Mouse (Mus musculus) bone marrow macrophage, adult 2 months (primary cell): ENCODE data around the gene Map3k4.

Source experiments
- CTCF ChIP-seq: IDR thresholded peaks from 2 replicates; pipeline ENCODE4 v1.5.1; 2012; ENCODE audit warnings: low read depth, mild to moderate bottlenecking, low read length, moderate library complexity
- POLR2A ChIP-seq: IDR thresholded peaks from 2 replicates; pipeline ENCODE4 v1.6.1; 2012; ENCODE audit warnings: mild to moderate bottlenecking, low read depth, low read length, borderline replicate concordance

- TF ChIP-seq CTCF, result no peak
- TF ChIP-seq POLR2A, result no peak
Measured at GRCm38 (mm10) chr17:12230167-12230566, 88.4 kb downstream of the Map3k4 start.
